Mouse (Mus musculus) hindbrain, embryonic 14.5 days (tissue): ENCODE data around the gene Mn1. TPM values are rescaled to one million over a fixed set of nuclear protein-coding genes. Genes with fewer than 3 reads are reported as not detected.

Experiments used
- ATAC-seq: fragments of 200-750 bp; cut with Nextera tagmentation; 2 replicates; pipeline ENCODE4 v1.8.0; 2017; ENCODE audit warnings: moderate number of reproducible peaks, mild to moderate bottlenecking, moderate TSS enrichment, moderate library complexity; ENCODE audit not compliant: low FRiP score
- DNase-seq: peaks from one replicate; pipeline ENCODE4 v3.0.0-alpha.2; 2015; ENCODE audit warnings: low spot score
- H3K27ac ChIP-seq: fragments of 300-500 bp; sonication (generic); 2 replicates; pipeline ENCODE4 v1.5.1; 2014; ENCODE audit warnings: mild to moderate bottlenecking, moderate library complexity
- H3K27me3 ChIP-seq: fragments of 300-500 bp; sonication (generic); 2 replicates; pipeline ENCODE4 v1.6.1; 2014; ENCODE audit warnings: mild to moderate bottlenecking, low read length, mixed read lengths; ENCODE audit not compliant: control insufficient read depth, insufficient read depth
- H3K36me3 ChIP-seq: fragments of 300-500 bp; sonication (generic); replicated peaks from 2 replicates; pipeline ENCODE4 v1.6.1; 2014; ENCODE audit not compliant: control insufficient read depth, insufficient read depth
- H3K4me1 ChIP-seq: fragments of 300-500 bp; sonication (generic); replicated peaks from 2 replicates; pipeline ENCODE4 v1.6.1; 2014; ENCODE audit warnings: antibody characterized with exemption, low read length, mixed read lengths; ENCODE audit not compliant: control insufficient read depth, insufficient read depth
- H3K4me2 ChIP-seq: fragments of 300-500 bp; sonication (generic); replicated peaks from 2 replicates; pipeline ENCODE4 v1.6.1; 2014; ENCODE audit warnings: mild to moderate bottlenecking, moderate library complexity
- H3K4me3 ChIP-seq: fragments of 300-500 bp; sonication (generic); replicated peaks from 2 replicates; pipeline ENCODE4 v1.5.1; 2014; ENCODE audit warnings: mild to moderate bottlenecking, low read length
- H3K9ac ChIP-seq: fragments of 300-500 bp; sonication (generic); 2 replicates; pipeline ENCODE4 v1.6.1; 2014
- H3K9me3 ChIP-seq: fragments of 300-500 bp; sonication (generic); 2 replicates; pipeline ENCODE4 v1.6.1; 2016; ENCODE audit warnings: low read length; ENCODE audit not compliant: control insufficient read depth
- WGBS: fragments of 180-500 bp; shearing (Covaris S2); extraction: QIAGEN DNeasy Blood & Tissue Kit; methylation state at CpG from one replicate; pipeline ENCODE4 v1.1.7; 2014; 5-methylcytosine and 5-hydroxymethylcytosine counted together
- polyA plus RNA-seq: library from polyadenylated mRNA; unstranded; fragments of >200 nt; fragmentation: Nextera tagmentation; extraction: Ambion mirVana; gene quantifications from 2 replicates; pipeline ENCODE4 v1.2.1, GENCODE M21; 2014

The Mn1 gene
- polyA plus RNA-seq, 1 experiment from 2014 or later, result 27.8 TPM

GRCm38 (mm10) chr5:111417378-111418131 lies 393 bp downstream of the Mn1 start:
- no peaks in the 10 kb centered on the region for H3K9me3 ChIP-seq
- WGBS, result under 1% methylated on average over 86 of the region's 105 CpGs
- peak overlapping the region; percentile 99 for H3K4me2 ChIP-seq
- peaks cover 62% of the 10 kb centered on the region for H3K4me1 ChIP-seq
- ATAC-seq (no peak), DNase-seq (no peak)
- H3K27ac ChIP-seq, result peak overlapping the region; percentile 89
- H3K9ac ChIP-seq, result peak overlapping the region; percentile 93
- no peaks in the 10 kb centered on the region for H3K27me3 ChIP-seq
- H3K36me3 ChIP-seq, result peaks cover 34% of the 10 kb centered on the region
- peak overlapping the region; percentile 92 for H3K4me3 ChIP-seq

GRCm38 (mm10) chr5:111418202-111419120 lies 1.3 kb downstream of the Mn1 start:
- DNase-seq, result no peak
- Histone ChIP-seq H3K27ac (peak overlapping the region; percentile 89), H3K36me3 (peaks cover 34% of the 10 kb centered on the region), H3K4me1 (peaks cover 62% of the 10 kb centered on the region), H3K27me3 (no peaks in the 10 kb centered on the region), H3K9ac (peak overlapping the region; percentile 93), H3K4me3 (peak overlapping the region; percentile 92), H3K9me3 (no peaks in the 10 kb centered on the region), H3K4me2 (peak overlapping the region; percentile 99)
- WGBS, result under 1% methylated on average over 63 of the region's 63 CpGs
- no peak for ATAC-seq

DNA sequence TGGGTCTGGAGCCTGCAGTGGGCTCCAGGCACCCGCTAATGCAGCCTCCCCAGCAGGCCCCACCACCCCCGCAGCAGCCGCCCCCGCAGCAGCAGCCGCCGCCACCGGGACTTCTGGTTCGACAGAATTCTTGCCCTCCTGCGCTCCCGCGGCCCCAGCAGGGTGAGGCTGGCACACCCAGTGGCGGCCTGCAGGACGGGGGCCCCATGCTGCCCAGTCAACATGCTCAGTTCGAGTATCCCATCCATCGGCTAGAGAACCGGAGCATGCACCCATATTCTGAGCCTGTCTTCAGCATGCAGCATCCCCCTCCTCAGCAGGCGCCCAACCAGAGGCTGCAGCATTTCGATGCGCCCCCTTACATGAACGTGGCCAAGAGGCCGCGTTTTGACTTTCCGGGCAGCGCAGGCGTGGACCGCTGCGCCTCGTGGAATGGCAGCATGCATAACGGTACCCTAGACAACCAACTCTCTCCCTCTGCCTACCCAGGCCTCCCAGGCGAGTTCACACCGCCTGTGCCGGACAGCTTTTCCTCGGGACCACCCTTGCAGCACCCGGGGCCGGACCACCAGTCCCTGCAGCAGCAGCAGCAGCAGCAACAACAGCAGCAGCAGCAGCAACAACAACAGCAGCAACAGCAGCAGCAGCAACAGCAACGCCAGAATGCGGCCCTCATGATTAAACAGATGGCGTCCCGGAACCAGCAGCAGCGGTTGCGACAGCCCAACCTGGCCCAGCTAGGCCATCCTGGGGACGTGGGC lies 2.1 kb downstream of the Mn1 start:
- Histone ChIP-seq H3K9me3 (no peaks in the 10 kb centered on the region), H3K4me3 (peak overlapping the region; percentile 92), H3K27ac (peak overlapping the region; percentile 89), H3K27me3 (no peaks in the 10 kb centered on the region), H3K9ac (peak overlapping the region; percentile 93), H3K4me2 (peak overlapping the region; percentile 99), H3K4me1 (peaks cover 65% of the 10 kb centered on the region), H3K36me3 (peaks cover 34% of the 10 kb centered on the region)
- WGBS, result 1% methylated on average over 42 of the region's 42 CpGs
- ATAC-seq, result no peak
- no peak for DNase-seq

DNA sequence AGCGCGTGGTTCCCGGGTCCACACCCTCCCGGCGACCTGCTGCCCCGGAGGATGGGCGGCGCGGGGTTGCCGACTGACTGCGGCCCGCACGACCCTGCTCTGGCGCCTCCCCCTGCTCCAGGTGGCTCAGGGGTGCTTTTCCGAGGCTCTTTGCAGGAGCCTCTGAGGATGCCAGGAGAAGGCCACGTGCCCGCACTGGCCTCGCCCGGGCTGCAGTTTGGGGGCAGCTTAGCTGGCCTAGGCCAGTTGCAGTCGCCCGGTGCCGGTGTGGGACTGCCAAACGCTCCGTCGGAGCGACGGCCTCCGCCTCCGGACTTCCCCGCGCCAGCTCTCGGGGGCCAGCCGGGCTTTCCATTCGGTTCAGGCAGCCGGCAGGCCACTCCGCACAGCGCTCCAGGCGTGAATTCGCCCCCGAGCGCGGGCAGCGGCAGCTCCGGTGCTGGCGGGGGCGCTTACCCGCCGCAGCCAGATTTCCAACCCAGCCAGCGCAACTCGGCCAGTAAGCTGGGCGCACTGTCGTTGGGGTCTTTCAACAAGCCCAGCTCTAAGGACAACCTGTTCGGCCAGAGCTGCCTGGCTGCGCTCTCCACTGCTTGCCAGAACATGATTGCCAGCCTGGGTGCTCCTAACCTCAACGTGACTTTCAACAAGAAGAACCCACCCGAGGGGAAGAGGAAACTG lies 3.0 kb downstream of the Mn1 start:
- WGBS, result 1% methylated on average over 53 of the region's 56 CpGs
- Histone ChIP-seq H3K27me3 (no peaks in the 10 kb centered on the region), H3K4me1 (peaks cover 65% of the 10 kb centered on the region), H3K4me3 (peak overlapping the region; percentile 92), H3K27ac (peak overlapping the region; percentile 89), H3K9ac (peak overlapping the region; percentile 93), H3K4me2 (peak overlapping the region; percentile 99), H3K36me3 (peaks cover 34% of the 10 kb centered on the region), H3K9me3 (no peaks in the 10 kb centered on the region)
- ATAC-seq (no peak), DNase-seq (no peak)

DNA sequence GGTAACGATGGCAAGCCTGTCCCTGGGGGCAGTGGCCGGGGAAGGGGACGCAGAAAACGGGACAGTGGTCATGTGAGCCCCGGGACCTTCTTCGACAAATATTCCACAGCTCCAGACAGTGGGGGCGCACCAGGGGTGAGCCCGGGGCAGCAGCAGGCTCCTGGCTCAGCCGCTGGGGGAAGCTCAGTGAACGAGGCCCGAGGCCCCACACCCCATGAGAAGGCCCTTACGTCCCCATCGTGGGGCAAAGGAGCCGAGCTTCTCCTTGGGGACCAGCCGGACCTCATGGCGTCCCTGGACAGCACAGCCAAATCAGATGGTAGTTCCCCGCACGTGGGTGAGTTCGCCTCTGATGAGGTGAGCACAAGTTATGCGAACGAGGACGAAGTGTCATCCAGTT lies 3.7 kb downstream of the Mn1 start:
- ATAC-seq (no peak), DNase-seq (no peak)
- H3K4me2 ChIP-seq, result peak overlapping the region; percentile 99
- H3K27ac ChIP-seq, result peak overlapping the region; percentile 89
- no peaks in the 10 kb centered on the region for H3K27me3 ChIP-seq
- H3K4me1 ChIP-seq, result peaks cover 64% of the 10 kb centered on the region
- WGBS, result 14% methylated on average over 22 of the region's 22 CpGs
- no peaks in the 10 kb centered on the region for H3K9me3 ChIP-seq
- peak overlapping the region; percentile 93 for H3K9ac ChIP-seq
- peak overlapping the region; percentile 92 for H3K4me3 ChIP-seq
- H3K36me3 ChIP-seq, result peaks cover 34% of the 10 kb centered on the region

GRCm38 (mm10) chr5:111421424-111421823 lies 4.3 kb downstream of the Mn1 start:
- DNase-seq, result no peak
- Histone ChIP-seq H3K36me3 (peaks cover 34% of the 10 kb centered on the region), H3K4me1 (peaks cover 69% of the 10 kb centered on the region)

GRCm38 (mm10) chr5:111422058-111422800 lies 5.1 kb downstream of the Mn1 start:
- Histone ChIP-seq H3K27ac (peak overlapping the region; percentile 89), H3K4me2 (peak overlapping the region; percentile 99), H3K27me3 (no peaks in the 10 kb centered on the region), H3K4me1 (peaks cover 77% of the 10 kb centered on the region), H3K9ac (peak overlapping the region; percentile 93), H3K36me3 (peaks cover 34% of the 10 kb centered on the region), H3K4me3 (peak overlapping the region; percentile 92), H3K9me3 (no peaks in the 10 kb centered on the region)
- 16% methylated on average over 8 of the region's 8 CpGs for WGBS
- DNase-seq (no peak), ATAC-seq (no peak)

More at GRCm38 (mm10) chr5:111421424-111421823, 4.3 kb downstream of the Mn1 start:
- 18% methylated on average over 15 of the region's 15 CpGs for WGBS
- H3K4me2 ChIP-seq, result peak overlapping the region; percentile 99
- H3K9ac ChIP-seq, result peak overlapping the region; percentile 93
- H3K27ac ChIP-seq, result peak overlapping the region; percentile 89
- H3K4me3 ChIP-seq, result peak overlapping the region; percentile 92
- no peaks in the 10 kb centered on the region for H3K27me3 ChIP-seq
- no peaks in the 10 kb centered on the region for H3K9me3 ChIP-seq
- ATAC-seq, result no peak

- no peaks in the 10 kb centered on the region for H3K27me3 ChIP-seq
- peak overlapping the region; percentile 99 for H3K4me2 ChIP-seq
- ATAC-seq, result no peak
- peak overlapping the region; percentile 92 for H3K4me3 ChIP-seq
- DNase-seq, result no peak
- WGBS, result 21% methylated on average over 10 of the region's 10 CpGs
- peaks cover 34% of the 10 kb centered on the region for H3K36me3 ChIP-seq
- peak overlapping the region; percentile 93 for H3K9ac ChIP-seq
- no peaks in the 10 kb centered on the region for H3K9me3 ChIP-seq
- peaks cover 85% of the 10 kb centered on the region for H3K4me1 ChIP-seq
- peak overlapping the region; percentile 89 for H3K27ac ChIP-seq
These were observed 5.8 kb downstream of the Mn1 start for GRCm38 (mm10) chr5:111423011-111423410.
